Mouse (Mus musculus): ENCODE results near the gene Zfp534. TPM values are rescaled to one million over a fixed set of nuclear protein-coding genes. Genes with fewer than 3 reads are reported as not detected.
"Not testable (repeated sequence)": the region's sequence is repeated elsewhere in the genome, so short reads cannot be mapped to it uniquely, and the experiment has no call there.

Gene Zfp534
- polyA plus RNA-seq (2016; fragmentation: Nextera tagmentation; extraction: Ambion mirVana), result not detected in 2 replicates

- not testable (repeated sequence) for H3K27me3 ChIP-seq (replicated peaks); ATAC-seq; H3K4me1 ChIP-seq; H3K9me3 ChIP-seq (replicated peaks); H3K4me3 ChIP-seq; H3K27ac ChIP-seq; H3K36me3 ChIP-seq; H3K9ac ChIP-seq; H3K4me2 ChIP-seq
- WGBS (ENCODE audit: insufficient replicate concordance), result 44% methylated on average over 3 of the region's 3 CpGs
Measured at GRCm38 (mm10) chr4:147702453-147702852, at the start of gene Zfp534. Zfp534 (minus strand) TSS chr4:147702553.

GRCm38 (mm10) chr4:147746255-147746654, 43.9 kb upstream of the Zfp534 start:
- not testable (repeated sequence) for H3K4me3 ChIP-seq; H3K9ac ChIP-seq; H3K27ac ChIP-seq; ATAC-seq; H3K4me2 ChIP-seq; H3K9me3 ChIP-seq (replicated peaks); H3K36me3 ChIP-seq; H3K27me3 ChIP-seq (replicated peaks); H3K4me1 ChIP-seq
- WGBS (ENCODE audit: insufficient replicate concordance), result 85% methylated on average over 14 of the region's 15 CpGs

- H3K36me3 ChIP-seq; H3K27ac ChIP-seq; ATAC-seq; H3K27me3 ChIP-seq (replicated peaks); H3K9me3 ChIP-seq (replicated peaks); H3K9ac ChIP-seq; H3K4me1 ChIP-seq: not testable (repeated sequence)
- peak overlapping the region; percentile 67 for H3K4me2 ChIP-seq
- WGBS (ENCODE audit: insufficient replicate concordance), result 23% methylated on average over 63 of the region's 63 CpGs
- peak overlapping the region; percentile 54 for H3K4me3 ChIP-seq
Measured at GRCm38 (mm10) chr4:147738636-147739369, 36.5 kb upstream of the Zfp534 start.

GRCm38 (mm10) chr4:147655245-147655644, 47.1 kb downstream of the Zfp534 start:
- not testable (repeated sequence) for H3K4me1 ChIP-seq; H3K4me2 ChIP-seq; H3K9me3 ChIP-seq (replicated peaks); H3K27me3 ChIP-seq (replicated peaks); ATAC-seq; H3K9ac ChIP-seq; H3K27ac ChIP-seq; H3K4me3 ChIP-seq; H3K36me3 ChIP-seq
- 72% methylated on average over 5 of the region's 5 CpGs for WGBS (ENCODE audit: insufficient replicate concordance)

- not testable (repeated sequence) for H3K4me2 ChIP-seq; H3K36me3 ChIP-seq; ATAC-seq; H3K4me1 ChIP-seq; H3K27ac ChIP-seq; H3K4me3 ChIP-seq; H3K9ac ChIP-seq; H3K27me3 ChIP-seq (replicated peaks); H3K9me3 ChIP-seq (replicated peaks)
- WGBS (ENCODE audit: insufficient replicate concordance), result no CpG with 5 or more reads among the region's 3 CpGs
Measured at GRCm38 (mm10) chr4:147647407-147647806, 54.9 kb downstream of the Zfp534 start.

- no CpG with 5 or more reads among the region's 6 CpGs for WGBS (ENCODE audit: insufficient replicate concordance)
- not testable (repeated sequence) for H3K9me3 ChIP-seq (replicated peaks); H3K27me3 ChIP-seq (replicated peaks); H3K36me3 ChIP-seq; ATAC-seq; H3K9ac ChIP-seq; H3K4me3 ChIP-seq; H3K27ac ChIP-seq; H3K4me2 ChIP-seq; H3K4me1 ChIP-seq
Measured at GRCm38 (mm10) chr4:147642413-147642812, 59.9 kb downstream of the Zfp534 start, which contains the start of gene Zfp979. Zfp979 (minus strand) TSS chr4:147642513.

GRCm38 (mm10) chr4:147641932-147642331, 60.4 kb downstream of the Zfp534 start:
- not testable (repeated sequence) for H3K9ac ChIP-seq; H3K36me3 ChIP-seq; H3K27ac ChIP-seq; H3K4me3 ChIP-seq; H3K4me2 ChIP-seq; H3K27me3 ChIP-seq (replicated peaks); ATAC-seq; H3K4me1 ChIP-seq; H3K9me3 ChIP-seq (replicated peaks)
- 36% methylated on average over 2 of the region's 3 CpGs for WGBS (ENCODE audit: insufficient replicate concordance)

- not testable (repeated sequence) for H3K9me3 ChIP-seq (replicated peaks); H3K27me3 ChIP-seq (replicated peaks); H3K4me1 ChIP-seq; H3K36me3 ChIP-seq; H3K27ac ChIP-seq; H3K4me3 ChIP-seq; H3K4me2 ChIP-seq; H3K9ac ChIP-seq
- WGBS (ENCODE audit: insufficient replicate concordance), result no CpG with 5 or more reads among the region's 2 CpGs
- ATAC-seq, result peak; percentile 67
Measured at GRCm38 (mm10) chr4:147633818-147634262, 68.5 kb downstream of the Zfp534 start.

Other genes starting within 250 kb of the Zfp534 start
- 5.2 and 5.7 TPM in 2 replicates for gene Zfp982, start 210.1 kb downstream of the Zfp534 start, polyA plus RNA-seq (2016; fragmentation: Nextera tagmentation; extraction: Ambion mirVana)
- 0.14 and 0.20 TPM in 2 replicates for gene Gm16503, start 162.3 kb downstream of the Zfp534 start, polyA plus RNA-seq (2016; fragmentation: Nextera tagmentation; extraction: Ambion mirVana)
- gene Zfp985, start 149.3 kb downstream of the Zfp534 start, polyA plus RNA-seq (2016; fragmentation: Nextera tagmentation; extraction: Ambion mirVana), result 0.21 and 0.29 TPM in 2 replicates
- gene Zfp979, start 60.0 kb downstream of the Zfp534 start, polyA plus RNA-seq (2016; fragmentation: Nextera tagmentation; extraction: Ambion mirVana), result 7.1 TPM in 2 replicates
- 7.2 and 8.3 TPM in 2 replicates for gene Zfp984, start 107.2 kb upstream of the Zfp534 start, polyA plus RNA-seq (2016; fragmentation: Nextera tagmentation; extraction: Ambion mirVana)
- gene Zfp933, start 145.8 kb upstream of the Zfp534 start, polyA plus RNA-seq (2016; fragmentation: Nextera tagmentation; extraction: Ambion mirVana), result 1.4 and 1.5 TPM in 2 replicates
- 34.6 and 36.0 TPM in 2 replicates for gene Miip, start 166.3 kb upstream of the Zfp534 start, polyA plus RNA-seq (2016; fragmentation: Nextera tagmentation; extraction: Ambion mirVana)
- 3.8 and 4.1 TPM in 2 replicates for gene Fv1, start 166.4 kb upstream of the Zfp534 start, polyA plus RNA-seq (2016; fragmentation: Nextera tagmentation; extraction: Ambion mirVana)
- 25.4 and 27.1 TPM in 2 replicates for gene Mfn2, start 202.2 kb upstream of the Zfp534 start, polyA plus RNA-seq (2016; fragmentation: Nextera tagmentation; extraction: Ambion mirVana)
- gene Plod1, start 234.2 kb upstream of the Zfp534 start, polyA plus RNA-seq (2016; fragmentation: Nextera tagmentation; extraction: Ambion mirVana), result 26.4 TPM in 2 replicates
- 19.1 and 21.0 TPM in 2 replicates for gene 2510039O18Rik, start 238.3 kb upstream of the Zfp534 start, polyA plus RNA-seq (2016; fragmentation: Nextera tagmentation; extraction: Ambion mirVana)

Data from liver, embryonic 12.5 days (tissue).